Mouse (Mus musculus): ENCODE data around the gene Elp4.

GRCm38 (mm10) chr2:105796101-105796500 lies 108.3 kb downstream of the Elp4 start:
- no peak for TF ChIP-seq CTCF (IDR thresholded peaks at IDR 0.05 in 2 of 3, conservative IDR thresholded peaks at IDR 0.05 in 1 of 3; ENCODE audit: control insufficient read depth in 1 of 3, insufficient read depth in 1 of 3, low read depth in 2 of 3, low read length in 3 of 3, poor library complexity in 1 of 3, severe bottlenecking in 1 of 3)
- no peak for TF ChIP-seq MYB (IDR thresholded peaks at IDR 0.05; ENCODE audit: low read depth, low read length)
- TF ChIP-seq TBP (IDR thresholded peaks at IDR 0.05; ENCODE audit: low read depth, low read length): no peak
- no peak for TF ChIP-seq GABPA (IDR thresholded peaks at IDR 0.05; ENCODE audit: low read depth, low read length)
- TF ChIP-seq KAT2A (conservative IDR thresholded peaks at IDR 0.05; ENCODE audit: low read depth, low read length): no peak

Measured in MEL (cell line).